Mouse (Mus musculus) neural tube, embryonic 11.5 days (tissue): ENCODE measurements around the gene Nup93. TPM values are rescaled to one million over a fixed set of nuclear protein-coding genes. Genes with fewer than 3 reads are reported as not detected.

ENCODE experiments used
- ATAC-seq: fragments of 200-750 bp; cut with Nextera tagmentation; 2 replicates; pipeline ENCODE4 v1.8.0; 2017; ENCODE audit warnings: moderate number of reproducible peaks, mild to moderate bottlenecking, moderate TSS enrichment, moderate library complexity; ENCODE audit not compliant: insufficient read depth, low FRiP score, low TSS enrichment
- DNase-seq: peaks from one replicate; pipeline ENCODE4 v3.0.0-alpha.2; 2015; ENCODE audit warnings: low spot score
- H3K27ac ChIP-seq: fragments of 300-500 bp; sonication (generic); 2 replicates; pipeline ENCODE4 v1.5.1; 2014; ENCODE audit warnings: low read depth, mild to moderate bottlenecking, low read length
- H3K27me3 ChIP-seq: fragments of 300-500 bp; sonication (generic); 2 replicates; pipeline ENCODE4 v1.6.1; 2014; ENCODE audit warnings: mild to moderate bottlenecking, low read length, mixed read lengths; ENCODE audit not compliant: control insufficient read depth, insufficient read depth
- H3K36me3 ChIP-seq: fragments of 300-500 bp; sonication (generic); 2 replicates; pipeline ENCODE4 v1.6.1; 2014; ENCODE audit warnings: mild to moderate bottlenecking, low read length, moderate library complexity, mixed read lengths; ENCODE audit not compliant: control insufficient read depth, insufficient read depth
- H3K4me1 ChIP-seq: fragments of 300-500 bp; sonication (generic); 2 replicates; pipeline ENCODE4 v1.6.1; 2014; ENCODE audit warnings: low read length, mixed read lengths; ENCODE audit not compliant: control insufficient read depth, insufficient read depth
- H3K4me2 ChIP-seq: fragments of 300-500 bp; sonication (generic); 2 replicates; pipeline ENCODE4 v1.6.1; 2014; ENCODE audit warnings: low read depth, mild to moderate bottlenecking, moderate library complexity
- H3K4me3 ChIP-seq: fragments of 300-500 bp; sonication (generic); 2 replicates; pipeline ENCODE4 v1.5.1; 2014; ENCODE audit warnings: low read depth, low read length
- H3K9ac ChIP-seq: fragments of 300-500 bp; sonication (generic); 2 replicates; pipeline ENCODE4 v1.6.1; 2014; ENCODE audit warnings: mild to moderate bottlenecking, low read length
- H3K9me3 ChIP-seq: fragments of 300-500 bp; sonication (generic); 2 replicates; pipeline ENCODE4 v1.6.1; 2016; ENCODE audit warnings: low read length; ENCODE audit not compliant: control insufficient read depth
- WGBS: fragments of 180-500 bp; shearing (Covaris S2); extraction: QIAGEN DNeasy Blood & Tissue Kit; methylation state at CpG from one replicate; pipeline ENCODE4 v1.1.7; 2014; 5-methylcytosine and 5-hydroxymethylcytosine counted together
- polyA plus RNA-seq: library from polyadenylated mRNA; unstranded; fragments of >200 nt; fragmentation: Nextera tagmentation; extraction: Ambion mirVana; gene quantifications from 2 replicates; pipeline ENCODE4 v1.2.1, GENCODE M21; 2014

Nup93 gene
- polyA plus RNA-seq, 1 experiment from 2014 or later: 121 TPM

DNA sequence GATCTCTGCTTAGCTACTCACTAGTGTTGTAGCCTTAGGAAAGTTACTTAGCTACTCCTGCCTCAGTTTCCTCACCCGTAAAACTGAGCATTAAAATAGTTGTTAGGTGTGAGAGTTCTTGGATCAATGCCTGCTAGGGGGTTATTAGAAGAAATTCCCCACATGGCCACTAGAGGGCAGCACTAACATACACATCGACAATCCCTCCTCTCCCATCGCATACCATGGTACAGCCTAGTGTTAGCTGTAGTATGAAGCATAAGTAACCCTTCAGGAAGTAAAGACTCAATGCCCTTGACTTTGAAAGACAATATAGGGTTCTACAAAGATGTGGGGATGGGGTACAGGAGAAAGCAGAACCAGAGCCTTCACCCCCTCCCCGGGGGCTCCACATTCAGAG is 116.4 kb downstream of the Nup93 start:
- Histone ChIP-seq H3K27me3 (no peaks in the 10 kb centered on the region), H3K4me1 (no peaks in the 10 kb centered on the region; the same call in 1 of the 2 replicates), H3K27ac (no peak overlapping the region), H3K9ac (no peak overlapping the region), H3K4me2 (no peak overlapping the region), H3K36me3 (no peaks in the 10 kb centered on the region), H3K4me3 (no peak overlapping the region), H3K9me3 (no peaks in the 10 kb centered on the region)
- 30% methylated on average over 4 of the region's 4 CpGs for WGBS
- DNase-seq: peak; percentile 59
- ATAC-seq: no peak

DNA sequence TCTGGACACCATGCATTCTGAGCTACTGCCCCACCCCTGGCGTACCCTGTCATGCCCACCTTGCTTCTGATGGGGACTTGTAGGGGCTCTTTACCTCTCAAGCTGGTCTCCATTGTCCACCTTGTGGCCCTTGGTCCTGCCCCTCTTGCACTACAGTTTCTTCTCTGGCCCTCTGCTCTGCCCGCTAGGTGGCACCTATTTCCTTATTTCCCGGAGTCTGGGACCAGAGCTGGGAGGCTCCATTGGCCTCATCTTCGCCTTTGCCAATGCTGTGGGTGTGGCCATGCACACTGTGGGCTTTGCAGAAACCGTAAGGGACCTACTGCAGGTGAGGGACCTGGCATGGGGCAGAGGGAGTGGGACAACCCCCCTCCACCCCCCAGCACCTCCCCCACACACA is 119.0 kb downstream of the Nup93 start:
- WGBS: 48% methylated on average over 5 of the region's 5 CpGs
- no peak overlapping the region for H3K9ac ChIP-seq

DNA sequence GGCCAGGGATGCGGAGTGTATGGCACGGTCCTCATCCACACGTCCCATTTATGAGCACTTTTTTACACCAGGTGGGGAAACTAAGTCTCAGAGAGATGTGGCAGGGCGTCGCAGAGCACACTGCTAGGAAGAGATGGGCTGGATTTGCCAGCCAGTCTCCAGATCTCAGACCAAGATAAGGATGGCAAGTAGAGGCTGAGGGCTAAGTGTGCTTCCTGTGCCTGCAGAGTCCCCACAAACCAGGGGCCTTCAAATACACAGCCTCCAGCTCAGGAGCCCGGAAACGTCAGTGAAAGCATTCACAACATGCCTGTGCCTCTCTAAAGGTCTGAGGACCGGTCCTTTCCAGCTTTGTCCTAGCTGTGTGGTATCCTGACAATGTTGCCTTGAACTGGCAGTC is 123.2 kb downstream of the Nup93 start:
- Histone ChIP-seq H3K4me1 (no peaks in the 10 kb centered on the region), H3K4me2 (no peak overlapping the region), H3K4me3 (no peak overlapping the region), H3K27ac (no peak overlapping the region), H3K27me3 (no peaks in the 10 kb centered on the region), H3K9me3 (no peaks in the 10 kb centered on the region), H3K36me3 (no peaks in the 10 kb centered on the region), H3K9ac (no peak overlapping the region)
- ATAC-seq (no peak), DNase-seq (no peak)
- WGBS: 84% methylated on average over 8 of the region's 8 CpGs

More for the DNA sequence above, 119.0 kb downstream of the Nup93 start:
- ATAC-seq (no peak), DNase-seq (no peak)
- H3K9me3 ChIP-seq: no peaks in the 10 kb centered on the region
- H3K4me2 ChIP-seq: no peak overlapping the region
- no peaks in the 10 kb centered on the region; the same call in 1 of the 2 replicates for H3K4me1 ChIP-seq
- H3K27ac ChIP-seq: no peak overlapping the region
- no peaks in the 10 kb centered on the region for H3K27me3 ChIP-seq
- H3K4me3 ChIP-seq: no peak overlapping the region
- no peaks in the 10 kb centered on the region for H3K36me3 ChIP-seq

DNA sequence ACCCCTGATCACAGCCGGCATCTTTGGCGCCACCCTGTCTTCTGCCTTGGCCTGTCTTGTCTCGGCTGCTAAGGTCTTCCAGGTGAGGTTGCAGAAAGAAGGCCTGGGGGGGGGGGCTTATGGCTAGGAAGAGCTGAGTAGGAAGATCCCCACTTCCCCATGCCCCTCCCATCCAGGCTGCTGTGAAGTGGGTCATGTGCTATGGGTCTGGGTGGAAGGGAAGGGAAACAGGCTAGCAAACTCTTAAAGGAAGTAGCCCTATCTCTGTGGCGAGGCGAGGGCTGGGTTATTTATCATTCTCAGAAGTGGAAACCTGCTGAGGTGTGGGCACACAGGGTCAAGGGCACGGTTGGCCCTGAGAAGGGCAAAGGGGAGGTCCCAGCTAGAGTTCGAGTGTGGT is 126.4 kb downstream of the Nup93 start:
- ATAC-seq (no peak), DNase-seq (no peak)
- no peaks in the 10 kb centered on the region for H3K4me1 ChIP-seq
- WGBS: 87% methylated on average over 7 of the region's 7 CpGs
- no peaks in the 10 kb centered on the region for H3K27me3 ChIP-seq
- no peak overlapping the region for H3K27ac ChIP-seq
- H3K36me3 ChIP-seq: no peaks in the 10 kb centered on the region
- no peaks in the 10 kb centered on the region for H3K9me3 ChIP-seq
- H3K9ac ChIP-seq: no peak overlapping the region
- no peak overlapping the region for H3K4me3 ChIP-seq
- no peak overlapping the region for H3K4me2 ChIP-seq

DNA sequence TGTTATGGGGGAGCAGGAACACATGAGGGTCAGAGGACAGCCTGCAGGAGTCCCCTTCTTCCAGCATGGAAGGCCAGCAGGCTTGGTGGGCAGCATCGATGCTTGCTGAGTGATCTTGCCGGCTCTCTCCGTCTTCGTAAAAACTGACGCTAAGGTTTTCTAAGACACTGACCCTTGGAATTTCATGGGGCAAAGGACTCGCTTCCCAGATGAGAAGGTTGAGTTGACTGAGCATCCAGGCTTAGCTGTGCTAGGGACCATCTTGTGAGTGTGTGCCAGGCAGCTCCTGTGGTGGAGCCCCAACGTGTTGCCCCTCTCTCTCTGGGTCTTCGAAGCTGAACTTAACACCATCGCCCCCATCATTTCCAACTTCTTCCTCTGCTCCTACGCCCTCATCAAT is 128.3 kb downstream of the Nup93 start:
- ATAC-seq (no peak), DNase-seq (no peak)
- 88% methylated on average over 10 of the region's 10 CpGs for WGBS
- H3K4me3 ChIP-seq: no peak overlapping the region
- H3K27ac ChIP-seq: no peak overlapping the region
- no peaks in the 10 kb centered on the region for H3K27me3 ChIP-seq
- no peaks in the 10 kb centered on the region for H3K9me3 ChIP-seq
- H3K9ac ChIP-seq: no peak overlapping the region
- H3K36me3 ChIP-seq: no peaks in the 10 kb centered on the region
- H3K4me1 ChIP-seq: no peaks in the 10 kb centered on the region
- no peak overlapping the region for H3K4me2 ChIP-seq

DNA sequence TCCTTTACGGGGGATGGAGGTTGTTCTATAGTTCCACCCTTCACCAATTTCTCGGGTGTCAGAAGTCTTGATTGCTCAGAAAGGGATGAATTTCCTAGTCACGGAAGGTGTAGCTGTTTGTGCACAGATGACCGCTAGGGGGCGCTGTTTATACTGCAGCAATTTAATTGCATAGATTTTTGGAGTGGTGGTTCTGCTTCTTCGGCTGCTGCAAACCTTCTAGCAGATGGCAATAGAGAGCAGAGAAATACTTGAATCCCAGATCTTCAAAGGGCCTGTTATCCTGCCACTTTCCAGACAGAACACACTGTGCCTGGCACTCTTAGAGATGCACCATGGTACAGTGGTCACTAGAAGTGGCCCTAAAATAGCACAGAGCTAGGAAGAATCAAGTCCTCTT is 128.9 kb downstream of the Nup93 start:
- no peak overlapping the region for H3K4me2 ChIP-seq
- no peak for ATAC-seq
- H3K36me3 ChIP-seq: no peaks in the 10 kb centered on the region
- WGBS: 16% methylated on average over 6 of the region's 6 CpGs
- H3K27me3 ChIP-seq: no peaks in the 10 kb centered on the region
- no peak overlapping the region for H3K9ac ChIP-seq
- H3K27ac ChIP-seq: no peak overlapping the region
- no peaks in the 10 kb centered on the region for H3K9me3 ChIP-seq
- H3K4me3 ChIP-seq: no peak overlapping the region
- DNase-seq: peak; percentile 64
- no peaks in the 10 kb centered on the region for H3K4me1 ChIP-seq

DNA sequence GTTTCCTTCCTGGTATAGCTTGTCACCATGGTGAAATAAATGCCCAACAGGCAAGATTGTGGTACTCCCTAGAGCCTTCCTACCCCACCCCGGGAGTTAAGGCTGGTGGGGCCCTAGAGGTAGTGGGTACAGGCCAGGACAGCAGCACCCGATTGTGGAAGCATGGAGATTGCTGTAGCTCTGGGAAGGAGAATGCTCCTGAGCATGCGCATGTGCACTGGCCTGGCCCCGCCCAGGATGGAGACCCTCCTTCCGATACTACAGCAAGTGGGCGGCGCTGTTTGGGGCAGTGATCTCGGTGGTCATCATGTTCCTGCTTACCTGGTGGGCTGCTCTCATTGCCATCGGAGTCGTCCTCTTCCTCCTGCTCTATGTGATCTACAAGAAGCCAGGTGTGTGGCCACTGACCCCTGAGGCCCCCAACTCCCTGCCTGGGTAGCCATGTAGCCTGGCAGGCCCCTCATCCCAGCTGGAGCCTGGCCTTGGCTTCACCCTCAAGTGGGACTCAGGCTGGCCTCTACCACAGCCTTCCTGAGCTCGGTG is 129.5 kb downstream of the Nup93 start:
- Histone ChIP-seq H3K4me3 (no peak overlapping the region), H3K9me3 (no peaks in the 10 kb centered on the region), H3K9ac (no peak overlapping the region), H3K27me3 (no peaks in the 10 kb centered on the region), H3K27ac (no peak overlapping the region), H3K4me1 (no peaks in the 10 kb centered on the region), H3K4me2 (no peak overlapping the region), H3K36me3 (no peaks in the 10 kb centered on the region)
- 90% methylated on average over 11 of the region's 11 CpGs for WGBS
- ATAC-seq (no peak), DNase-seq (no peak)

DNA sequence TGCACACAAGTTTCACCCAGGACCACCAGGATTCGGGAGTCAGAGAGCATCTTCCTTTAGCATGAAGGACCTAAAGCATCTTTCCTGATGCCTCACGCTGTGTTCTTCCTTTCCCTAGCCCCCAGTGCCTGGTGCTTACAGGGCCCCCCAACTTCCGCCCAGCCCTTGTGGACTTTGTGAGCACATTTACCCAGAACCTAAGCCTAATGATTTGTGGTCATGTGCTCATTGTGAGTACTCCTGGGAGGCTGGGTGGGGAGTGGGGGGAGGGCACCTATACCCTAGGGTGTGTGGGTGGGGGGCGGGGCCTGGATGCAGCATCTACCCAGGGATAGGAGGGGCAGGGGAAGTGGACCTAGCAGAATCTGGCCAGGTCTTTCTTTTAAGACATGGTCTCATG is 131.3 kb downstream of the Nup93 start:
- H3K36me3 ChIP-seq: no peaks in the 10 kb centered on the region
- DNase-seq (no peak), ATAC-seq (no peak)
- H3K4me2 ChIP-seq: no peak overlapping the region
- no peaks in the 10 kb centered on the region for H3K27me3 ChIP-seq
- no peak overlapping the region for H3K4me3 ChIP-seq
- no peak overlapping the region for H3K9ac ChIP-seq
- no peaks in the 10 kb centered on the region for H3K9me3 ChIP-seq
- H3K4me1 ChIP-seq: no peaks in the 10 kb centered on the region
- no peak overlapping the region for H3K27ac ChIP-seq
- WGBS: 91% methylated on average over 4 of the region's 4 CpGs

DNA sequence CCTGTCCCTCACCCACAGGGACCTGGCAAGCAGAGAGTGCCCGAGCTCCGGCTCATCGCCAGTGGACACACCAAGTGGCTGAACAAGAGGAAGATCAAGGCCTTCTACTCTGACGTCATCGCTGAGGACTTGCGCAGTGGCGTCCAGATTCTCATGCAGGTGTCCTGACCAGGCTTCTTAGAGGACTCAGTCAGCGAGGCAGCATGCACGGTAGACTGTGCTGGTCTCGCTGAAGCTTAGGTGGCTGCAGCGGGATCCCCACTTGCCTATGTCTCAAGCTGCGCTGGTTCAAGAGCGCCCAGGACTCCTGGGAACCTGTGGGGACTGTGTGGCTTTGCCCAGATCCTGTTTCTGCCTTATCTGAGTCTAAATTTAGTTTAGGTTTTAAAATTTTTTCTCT is 131.9 kb downstream of the Nup93 start:
- ATAC-seq (no peak), DNase-seq (no peak)
- Histone ChIP-seq H3K4me3 (no peak overlapping the region), H3K36me3 (no peaks in the 10 kb centered on the region), H3K4me1 (no peaks in the 10 kb centered on the region), H3K9ac (no peak overlapping the region), H3K9me3 (no peaks in the 10 kb centered on the region), H3K27me3 (no peaks in the 10 kb centered on the region), H3K4me2 (no peak overlapping the region), H3K27ac (no peak overlapping the region)
- 92% methylated on average over 13 of the region's 13 CpGs for WGBS
